Mouse (Mus musculus) heart, postnatal 25 days (tissue): Measurements from ENCODE around the gene Tex46. TPM values are rescaled to one million over a fixed set of nuclear protein-coding genes. Genes with fewer than 3 reads are reported as not detected.
A peak's percentile ranks its signal among the peaks of the same experiment; 100 is the strongest.

Experiments
- DNase-seq: peaks from one replicate; pipeline ENCODE4 v3.0.0; 2022; ENCODE audit warnings: low spot score
- intact Hi-C: fragments of 180-260 bp; cut with DNase I; formaldehyde crosslinking; loops from one replicate; pipeline ENCODE4 v1.15.1; 2025
- total RNA-seq, 2 experiments: library from RNA; stranded (reverse); gene quantifications; 2 replicates each; pipeline ENCODE4 v1.2.3; 2021

The Tex46 gene
- total RNA-seq: not detected

DNA sequence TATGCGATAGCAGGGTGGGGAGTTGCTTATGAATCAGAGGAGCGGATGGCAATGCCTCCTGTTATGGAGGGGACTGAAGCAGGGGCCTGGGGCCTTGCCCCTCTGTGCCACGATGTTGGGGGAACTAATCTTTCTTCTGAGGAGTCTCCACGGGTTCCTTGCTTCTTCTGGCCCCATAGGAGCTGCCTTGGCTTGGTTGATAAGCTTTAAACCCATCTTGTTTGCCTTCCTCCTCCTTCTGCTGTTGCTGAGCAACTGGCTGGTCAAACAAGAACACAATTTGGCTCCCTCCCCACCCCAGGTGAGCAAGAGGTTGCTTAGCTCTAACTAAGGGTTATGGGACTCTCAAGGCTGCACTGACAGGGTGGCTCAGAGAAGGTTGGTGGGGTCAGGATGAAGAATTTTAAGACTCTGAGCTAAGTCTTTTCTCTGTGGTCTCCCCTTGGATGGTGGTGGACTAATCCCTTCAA, at the start of gene Tex46:
Tex46 (plus strand) TSS at position 51 of the 470 bp plus-strand sequence.
- no peak for DNase-seq
- intact Hi-C loops: no loop called here

DNA sequence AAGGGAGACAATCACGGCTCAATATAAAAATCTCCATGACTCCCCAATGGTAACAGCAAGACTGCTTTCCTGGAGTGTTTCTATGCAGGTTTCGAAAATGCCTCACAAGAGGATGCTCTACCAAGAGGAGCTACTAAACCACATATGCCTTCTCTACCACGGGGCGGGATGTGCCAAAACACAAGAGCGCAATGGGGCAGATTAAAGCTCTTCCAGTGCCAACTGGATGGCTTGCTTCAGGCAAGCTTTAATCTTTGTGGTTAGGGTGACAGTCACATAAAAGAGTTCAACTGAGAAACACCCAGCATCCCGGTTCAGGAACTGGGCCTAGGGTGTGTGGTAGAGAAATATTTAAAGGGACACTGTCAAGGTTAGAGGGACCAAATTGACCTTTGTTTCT, 47.5 kb upstream of the Tex46 start:
- no peak for DNase-seq
- intact Hi-C loops: no loop called here

DNA sequence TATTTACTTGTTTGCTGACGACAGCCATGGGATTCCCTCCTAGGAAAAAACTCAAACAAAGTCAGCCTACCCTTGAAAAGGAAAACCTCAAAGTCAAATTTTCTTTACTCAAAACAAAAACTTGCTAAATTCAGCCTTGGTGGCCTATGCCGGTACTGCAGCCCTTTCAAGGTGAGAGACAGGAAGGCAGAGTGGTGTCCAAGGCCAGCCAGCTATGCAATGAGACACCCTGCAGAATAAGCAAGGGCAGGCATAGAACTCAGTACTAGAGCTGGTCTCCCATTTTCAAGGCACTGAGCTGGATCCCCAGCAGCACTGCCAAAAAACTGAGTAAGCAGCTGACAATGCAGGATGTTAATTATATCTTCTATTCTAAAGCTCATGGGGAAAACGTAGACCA, 41.6 kb upstream of the Tex46 start:
- no peak for DNase-seq
- intact Hi-C loops: loop anchor here (2.0 kb wide), 1 partner anchor 14 kb away; no protein-coding TSS in a partner anchor

DNA sequence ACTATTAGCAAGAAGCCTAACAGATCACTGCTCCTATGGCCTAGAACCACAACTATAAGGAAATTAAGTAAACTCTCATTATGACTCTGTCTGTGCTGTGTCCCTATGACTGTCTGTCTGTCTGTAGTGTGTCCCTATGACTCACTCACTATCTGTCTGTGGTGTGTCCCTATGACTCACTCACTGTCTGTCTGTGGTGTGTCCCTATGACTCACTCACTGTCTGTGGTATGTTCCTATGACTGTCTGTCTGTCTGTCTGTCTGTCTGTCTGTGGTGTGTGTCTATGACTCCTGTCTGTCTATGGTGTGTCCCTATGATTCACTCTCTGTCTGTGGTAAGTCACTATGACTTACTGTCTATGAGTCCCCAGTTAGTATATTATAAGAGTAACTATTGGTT, 40.2 kb upstream of the Tex46 start:
- intact Hi-C loops: loop anchor here (2.0 kb wide), 1 partner anchor 15 kb away; no protein-coding TSS in a partner anchor
- no peak for DNase-seq

DNA sequence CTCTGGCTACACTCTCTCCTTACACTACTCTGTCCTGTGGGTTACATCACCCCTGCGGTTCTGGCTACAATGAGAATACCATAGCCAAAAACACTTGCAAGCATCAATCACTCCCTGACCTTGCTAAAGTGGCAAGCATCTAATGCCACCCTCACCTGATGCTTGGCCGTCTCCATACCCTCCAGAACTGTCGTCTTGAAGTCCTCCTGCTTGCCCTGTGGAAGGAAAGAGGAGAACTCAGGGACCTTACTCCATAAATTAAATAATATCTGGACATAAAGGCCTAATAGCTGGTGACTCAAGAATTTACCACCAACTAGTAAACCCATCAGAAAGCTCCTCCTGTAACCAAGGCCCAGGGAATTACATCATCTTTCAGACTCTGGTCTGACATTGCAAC, 28.4 kb upstream of the Tex46 start:
- intact Hi-C loops: no loop called here
- DNase-seq: no peak

DNA sequence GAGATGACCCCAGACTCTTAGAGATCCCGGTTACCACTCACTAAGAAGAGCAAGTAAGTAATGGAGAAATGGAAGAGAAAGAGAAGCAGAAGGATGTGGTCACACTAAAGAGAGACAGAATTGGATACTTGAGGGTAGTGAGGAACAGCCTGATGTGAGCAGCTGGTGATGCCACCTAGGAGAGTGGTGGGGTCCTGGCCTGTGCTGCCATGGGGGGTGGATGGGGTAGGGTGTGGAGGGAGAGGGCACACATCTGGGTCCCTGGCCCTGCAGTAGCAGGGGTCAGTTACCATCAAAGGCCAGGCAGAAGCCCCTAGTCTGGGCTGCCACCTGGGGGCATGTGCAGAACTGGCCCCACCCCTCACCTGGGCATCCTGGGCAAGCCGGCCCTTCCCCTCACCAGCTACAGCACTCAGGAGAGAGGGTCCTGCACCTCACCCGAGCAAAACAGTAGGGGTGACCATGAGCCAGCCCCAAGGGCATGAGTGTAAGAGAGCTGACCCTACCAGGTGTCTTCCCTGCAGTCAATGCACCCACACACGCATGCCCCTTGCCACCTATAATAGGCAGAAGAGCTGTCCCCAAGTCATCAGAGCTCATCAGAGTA, 22.9 kb upstream of the Tex46 start:
- intact Hi-C loops: no loop called here
- no peak for DNase-seq

DNA sequence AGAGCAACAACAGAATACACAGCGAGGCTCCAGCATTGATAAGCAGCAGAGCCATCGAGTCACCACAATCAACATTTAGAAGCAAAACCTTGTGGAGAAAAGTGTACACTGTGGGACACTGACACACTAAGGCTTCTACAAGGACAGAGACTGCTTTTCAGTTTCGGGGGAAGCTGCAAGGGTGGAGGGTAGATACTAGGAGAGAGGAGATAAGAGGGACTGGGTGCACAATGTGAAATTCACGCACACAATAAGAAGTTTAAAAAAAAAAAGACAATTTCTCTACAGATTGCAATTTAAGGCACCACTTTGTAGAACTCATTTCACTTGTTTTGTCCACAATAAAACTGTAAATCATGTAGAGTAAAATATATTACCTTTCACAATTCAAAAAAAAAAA, 22.2 kb upstream of the Tex46 start:
- intact Hi-C loops: no loop called here
- DNase-seq: no peak

DNA sequence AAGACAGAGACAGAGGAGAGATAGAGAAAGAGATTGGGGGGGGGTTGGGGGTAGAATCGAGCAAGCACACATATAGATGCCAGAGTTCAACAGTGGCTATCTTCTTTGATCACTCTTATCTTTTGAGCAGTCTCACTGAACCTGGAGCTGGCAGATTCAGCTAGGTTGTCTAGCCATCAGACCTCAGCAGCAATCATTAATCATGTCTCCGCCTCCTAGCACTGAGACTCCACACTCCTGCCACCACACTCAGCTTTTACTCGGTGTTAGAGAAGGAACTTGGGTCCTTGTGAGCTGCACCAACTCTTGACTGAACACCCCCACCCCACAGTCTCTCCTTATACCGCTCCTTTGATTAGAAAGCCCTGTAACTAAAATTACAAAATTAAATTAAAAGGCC, 18.1 kb upstream of the Tex46 start:
- DNase-seq: no peak

DNA sequence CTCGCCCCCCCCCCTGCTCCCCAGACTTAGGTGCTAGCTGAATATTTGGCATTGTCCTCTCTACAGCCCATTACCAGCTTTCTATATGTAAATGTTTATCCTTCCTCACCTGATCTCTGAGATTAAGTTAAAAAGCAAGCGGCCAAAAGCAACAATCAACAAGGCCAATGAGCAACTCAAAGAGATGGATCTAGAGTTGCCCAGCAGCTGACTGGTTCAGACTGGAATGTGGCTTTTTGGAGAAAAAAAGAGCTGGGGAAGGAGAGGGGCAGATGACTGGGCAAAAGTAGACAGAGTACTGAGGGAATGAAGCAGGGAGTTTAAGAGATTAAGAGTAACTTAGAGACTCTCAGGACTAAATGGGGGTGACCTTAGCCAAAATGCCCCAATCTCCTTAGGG, 16.2 kb upstream of the Tex46 start:
- DNase-seq: no peak
- intact Hi-C loops: no loop called here

More for the DNA sequence above, 18.1 kb upstream of the Tex46 start:
- intact Hi-C loops: no loop called here

DNA sequence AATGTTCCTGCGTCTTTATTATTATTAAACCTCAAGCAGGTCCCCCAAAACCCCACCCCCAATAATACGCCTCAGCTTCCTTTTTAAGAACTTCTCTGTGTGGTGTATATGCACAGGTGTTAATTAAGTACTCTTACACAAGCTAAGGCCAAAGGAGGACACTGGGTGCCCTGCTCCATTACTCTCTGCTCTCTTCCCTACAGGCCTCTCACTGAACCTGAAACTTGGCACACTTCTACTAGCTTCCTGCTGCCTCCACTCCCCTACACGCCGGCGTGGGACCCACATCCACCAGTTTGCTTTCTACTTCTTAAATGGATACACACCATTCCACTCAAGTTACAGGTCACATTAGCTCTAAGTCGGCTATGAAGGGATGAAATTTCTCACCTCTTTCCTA, 15.0 kb upstream of the Tex46 start:
- intact Hi-C loops: no loop called here
- DNase-seq: no peak

DNA sequence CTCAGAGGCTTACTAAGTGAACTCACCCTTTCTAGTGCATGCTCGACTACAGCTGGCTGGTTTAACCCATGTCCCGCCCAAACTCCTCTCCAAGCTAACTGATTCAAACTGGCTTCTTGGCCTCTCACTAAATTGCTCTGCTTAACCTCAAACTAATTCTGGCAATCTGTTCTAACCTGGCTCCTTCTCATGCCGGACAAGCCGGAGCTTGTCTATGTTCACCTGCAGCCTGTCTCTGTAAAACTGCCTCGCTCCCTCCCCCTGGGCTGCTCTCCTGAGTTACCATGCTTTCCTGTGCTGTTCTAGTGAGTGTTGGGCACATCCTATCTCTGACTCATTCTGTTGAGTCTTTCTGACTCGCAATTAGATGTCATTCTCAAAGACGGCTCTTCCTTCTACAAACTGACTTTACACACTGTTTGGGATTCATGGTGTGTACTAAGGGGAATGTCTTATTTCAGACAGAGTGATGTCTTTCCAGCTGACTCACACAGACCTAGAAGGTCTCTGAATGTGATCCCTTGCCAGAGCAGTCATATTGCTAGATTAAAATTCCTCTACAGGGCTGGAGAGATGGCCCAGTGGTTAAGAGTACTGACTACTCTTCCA, 11.9 kb upstream of the Tex46 start:
- DNase-seq: no peak
- intact Hi-C loops: no loop called here

DNA sequence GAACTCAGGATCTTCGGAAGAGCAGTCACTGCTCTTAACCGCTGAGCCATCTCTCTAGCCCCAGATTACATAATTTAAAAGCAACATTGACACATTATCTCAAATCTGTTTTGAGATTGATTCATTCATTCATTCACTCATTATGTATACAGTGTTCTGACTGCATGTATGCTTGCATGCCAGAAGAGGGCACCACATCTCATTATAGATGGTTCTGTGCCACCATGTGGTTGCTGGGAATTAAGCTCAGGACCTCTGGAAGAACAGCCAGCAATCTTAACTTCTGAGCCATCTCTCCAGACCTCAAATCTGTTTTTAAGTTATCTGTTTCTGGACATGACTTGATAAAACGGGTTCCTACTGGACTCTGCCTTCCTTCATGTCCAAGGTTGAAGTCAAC, 10.4 kb upstream of the Tex46 start:
- DNase-seq: no peak
- intact Hi-C loops: loop anchor here (5.0 kb wide), 2 partner anchors 63 to 548 kb away; partner anchors contain the start of gene Rpl11

DNA sequence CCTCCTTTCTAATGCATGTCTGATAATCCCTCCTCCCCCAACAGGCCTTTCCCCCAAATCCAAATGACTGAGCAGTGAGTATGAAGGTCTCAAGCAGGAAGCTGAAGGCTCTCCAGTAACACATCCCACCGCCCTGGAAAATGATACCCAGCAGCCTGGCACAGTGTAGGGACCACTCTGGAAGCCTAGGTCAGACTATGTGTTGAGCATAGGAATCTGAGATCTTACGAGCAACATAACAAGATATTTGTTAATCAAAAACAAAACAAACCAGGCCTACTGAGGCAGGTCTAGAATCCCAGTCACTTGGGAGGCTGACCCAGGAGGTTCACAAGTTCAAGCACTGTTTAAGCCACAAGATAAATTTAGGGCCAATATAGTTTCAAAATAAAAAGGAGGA, 9.7 kb upstream of the Tex46 start:
- intact Hi-C loops: loop anchor here (5.0 kb wide), 2 partner anchors 63 to 548 kb away; partner anchors contain the start of gene Rpl11
- DNase-seq: no peak

DNA sequence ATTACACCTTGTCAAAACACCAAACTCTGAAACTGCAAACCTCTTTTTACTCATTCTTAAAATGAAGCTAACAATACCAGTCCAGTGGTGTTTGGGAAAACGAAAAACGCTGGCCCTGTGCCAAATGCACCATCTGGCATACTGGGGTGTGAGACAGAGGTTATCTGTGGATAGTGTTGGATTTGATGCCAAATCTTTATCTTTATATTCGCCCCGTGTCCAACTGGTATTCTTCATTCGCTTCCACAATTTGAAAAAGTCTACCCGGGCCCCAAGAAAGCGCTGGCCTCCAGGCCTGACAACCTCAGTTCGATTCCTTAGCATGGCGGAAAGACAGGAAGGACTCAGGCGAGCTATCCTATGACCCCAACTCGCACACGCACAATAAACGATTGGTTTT, 8.8 kb upstream of the Tex46 start:
- intact Hi-C loops: loop anchor here (5.0 kb wide), 2 partner anchors 64 to 549 kb away; partner anchors contain the start of gene Rpl11
- DNase-seq: peak; percentile 10

DNA sequence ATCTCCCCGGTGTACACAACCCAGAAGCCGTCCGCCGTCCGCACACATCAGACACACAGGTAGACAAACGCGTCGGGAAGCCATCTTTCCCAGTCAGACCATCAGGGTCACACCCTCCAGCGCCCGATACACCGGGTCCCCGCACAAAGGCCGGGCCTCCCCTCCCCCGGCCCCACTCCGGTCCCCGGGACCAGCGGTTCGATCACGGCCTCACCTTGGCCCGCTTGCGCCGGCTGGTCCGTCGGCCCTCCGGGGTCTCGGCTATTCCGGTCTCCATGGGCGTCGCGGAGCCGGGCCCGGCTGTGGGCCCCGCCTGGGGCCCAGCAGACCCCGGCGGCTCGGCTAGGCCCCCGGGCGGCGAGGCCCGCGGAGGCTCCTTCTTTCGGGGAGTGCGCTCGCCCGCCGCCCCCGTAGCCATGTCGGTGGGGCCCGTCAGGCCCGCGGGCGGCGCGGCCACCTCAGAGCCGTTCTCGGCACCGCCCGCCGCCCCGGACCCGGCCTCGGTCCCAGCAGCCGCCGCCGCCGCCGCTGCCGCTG, 8.2 kb upstream of the Tex46 start:
- intact Hi-C loops: loop anchor here (2.0 to 5.0 kb wide), 3 partner anchors 65 to 550 kb away; partner anchors contain the start of genes 6030445D17Rik and Rpl11

DNA sequence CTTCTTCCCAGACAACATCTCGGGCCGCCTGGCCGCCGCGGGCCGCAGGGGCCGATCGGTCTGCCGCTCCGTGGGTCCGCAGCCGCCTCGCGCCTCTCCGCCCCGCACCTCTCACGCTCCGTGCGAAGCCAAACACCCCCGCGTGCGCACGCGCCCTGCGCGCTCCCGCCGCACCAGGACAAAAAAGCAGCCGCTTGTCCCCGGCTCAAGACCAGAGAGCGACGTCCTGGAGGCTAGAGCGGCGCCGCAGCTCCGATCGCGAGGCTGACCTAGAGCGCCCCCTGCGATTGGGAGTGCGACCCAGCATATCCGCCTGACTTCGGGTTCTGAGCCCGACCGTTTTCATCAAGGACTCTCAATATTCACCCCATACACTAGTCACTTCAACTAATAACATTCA, 7.7 kb upstream of the Tex46 start, which contains the start of gene Kdm1a:
Kdm1a (minus strand) TSS at position 156 of the 400 bp plus-strand sequence.
- DNase-seq: peak; percentile 84
- intact Hi-C loops: loop anchor here (2.0 to 5.0 kb wide), 3 partner anchors 65 to 550 kb away; partner anchors contain the start of genes 6030445D17Rik and Rpl11

More for the DNA sequence above, 8.2 kb upstream of the Tex46 start:
- DNase-seq: no peak

DNA sequence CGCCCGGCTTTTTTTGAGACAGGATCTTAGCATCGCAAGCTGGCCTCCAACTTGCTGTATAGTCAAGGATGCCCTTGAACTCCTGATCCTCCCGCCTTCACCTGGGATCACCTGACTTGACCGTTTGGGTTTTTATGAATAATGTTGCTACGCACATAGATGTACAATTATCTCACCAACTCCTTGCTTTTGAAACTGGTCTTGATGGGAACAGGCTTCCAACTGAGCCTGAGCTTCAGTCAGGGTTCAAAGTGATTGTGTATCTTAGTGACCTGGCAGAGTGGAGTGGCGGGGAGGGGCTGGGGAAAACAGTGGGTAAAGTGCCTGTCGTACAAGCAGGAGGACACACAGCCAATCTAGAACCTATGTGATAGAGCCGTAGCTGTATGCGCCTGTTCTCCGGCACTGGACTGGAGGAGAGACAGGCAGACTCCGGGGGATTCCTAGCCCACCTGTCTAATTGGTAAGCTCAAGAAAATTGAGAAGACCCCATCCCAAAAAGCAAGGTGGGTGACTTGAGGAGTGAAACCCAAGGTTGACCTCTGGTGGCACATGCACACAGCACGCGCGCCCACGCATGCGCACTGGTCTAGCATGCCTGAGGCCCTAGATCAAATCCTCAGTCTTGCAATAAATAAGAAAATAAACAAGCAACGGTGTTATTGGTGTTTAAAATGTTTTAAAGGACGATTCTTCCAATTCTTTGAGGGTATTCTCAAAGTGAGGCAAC, 4.3 kb upstream of the Tex46 start:
- intact Hi-C loops: no loop called here
- DNase-seq: no peak

DNA sequence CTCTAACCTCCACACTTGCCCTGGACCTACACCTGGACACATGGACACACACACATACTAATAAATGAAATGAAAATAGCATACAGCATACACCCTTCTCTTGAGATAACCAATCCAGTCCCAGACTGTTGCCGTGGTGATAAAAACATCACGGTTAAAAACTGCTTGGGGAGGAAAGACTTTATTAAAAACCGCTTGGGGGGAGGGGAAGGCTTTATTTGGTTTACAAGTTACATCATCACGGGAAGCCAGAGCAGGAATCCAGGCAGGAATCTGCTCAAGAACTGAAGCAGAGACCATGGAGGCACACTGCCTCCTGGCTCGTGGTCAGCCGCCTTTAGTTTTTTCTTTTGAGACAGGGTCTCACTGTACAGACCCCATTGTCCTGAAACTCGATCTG, 3.4 kb downstream of the Tex46 start:
- intact Hi-C loops: no loop called here
- DNase-seq: no peak

DNA sequence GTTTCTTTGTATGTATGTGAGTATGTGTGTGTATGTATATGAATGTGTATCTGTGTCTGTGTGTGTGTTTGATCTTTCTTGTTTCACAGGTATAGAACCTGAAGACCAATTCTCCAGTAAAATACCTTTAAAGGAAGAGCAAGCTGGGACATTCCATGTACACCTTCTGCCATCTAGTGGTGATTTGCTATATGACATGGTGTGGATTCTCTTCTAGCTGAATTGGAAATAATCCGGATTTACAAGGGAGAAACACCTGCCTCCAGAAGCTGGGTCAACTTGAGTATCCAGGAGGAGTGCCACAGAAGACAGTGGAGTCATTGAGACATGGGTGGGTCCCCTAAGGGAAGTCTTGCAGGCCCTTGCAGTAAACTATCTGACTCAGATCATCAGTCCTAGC, 11.1 kb downstream of the Tex46 start:
- DNase-seq: no peak
- intact Hi-C loops: loop anchor here (1.0 to 5.0 kb wide), 5 partner anchors 95 to 364 kb away; no protein-coding TSS in a partner anchor

DNA sequence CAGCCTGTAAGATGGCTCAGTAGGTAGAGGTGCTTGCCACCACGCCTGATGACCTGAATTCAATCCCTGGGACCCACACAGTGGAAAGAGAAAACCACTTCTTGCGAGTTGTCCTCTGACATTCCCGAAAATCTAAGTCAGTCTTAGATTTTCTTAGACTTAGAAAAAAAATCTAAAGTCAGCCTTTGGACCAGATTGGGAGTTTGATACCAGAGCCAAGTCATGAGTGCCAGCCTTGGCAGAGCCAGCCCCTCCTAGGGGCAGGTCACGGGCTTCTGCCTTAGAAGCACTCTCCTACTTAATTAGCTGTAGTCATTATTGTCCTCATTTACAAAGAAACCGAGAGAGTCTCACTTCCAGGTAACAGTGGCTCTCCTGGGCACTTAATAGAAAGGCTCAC, 11.7 kb downstream of the Tex46 start:
- no peak for DNase-seq
- intact Hi-C loops: loop anchor here (1.0 to 5.0 kb wide), 5 partner anchors 95 to 365 kb away; no protein-coding TSS in a partner anchor
